Mouse (Mus musculus) bone marrow macrophage, adult 2 months (primary cell): ENCODE measurements around the gene Map7. TPM values are rescaled to one million over a fixed set of nuclear protein-coding genes. Genes with fewer than 3 reads are reported as not detected.

Source experiments
- H3K27ac ChIP-seq: 2 replicates; pipeline ENCODE4 v1.5.1; 2012; ENCODE audit warnings: low read depth, low read length; ENCODE audit not compliant: insufficient read depth
- H3K4me1 ChIP-seq: 2 replicates; pipeline ENCODE4 v1.6.1; 2012; ENCODE audit warnings: low read length; ENCODE audit not compliant: control insufficient read depth, insufficient read depth
- H3K4me3 ChIP-seq: 2 replicates; pipeline ENCODE4 v1.5.1; 2012; ENCODE audit warnings: mild to moderate bottlenecking, low read length, moderate library complexity; ENCODE audit not compliant: insufficient read depth
- CTCF ChIP-seq: IDR thresholded peaks from 2 replicates; pipeline ENCODE4 v1.5.1; 2012; ENCODE audit warnings: low read depth, mild to moderate bottlenecking, low read length, moderate library complexity
- POLR2A ChIP-seq: IDR thresholded peaks from 2 replicates; pipeline ENCODE4 v1.6.1; 2012; ENCODE audit warnings: mild to moderate bottlenecking, low read depth, low read length, borderline replicate concordance
- polyA plus RNA-seq: library from polyadenylated mRNA; stranded (reverse); fragments of >200 nt; gene quantifications from 2 replicates; pipeline ENCODE4 v1.2.4, GENCODE M21; 2012; ENCODE audit not compliant: missing spikeins, insufficient read depth, insufficient read length

Map7 gene
- polyA plus RNA-seq, 1 experiment: not detected

DNA sequence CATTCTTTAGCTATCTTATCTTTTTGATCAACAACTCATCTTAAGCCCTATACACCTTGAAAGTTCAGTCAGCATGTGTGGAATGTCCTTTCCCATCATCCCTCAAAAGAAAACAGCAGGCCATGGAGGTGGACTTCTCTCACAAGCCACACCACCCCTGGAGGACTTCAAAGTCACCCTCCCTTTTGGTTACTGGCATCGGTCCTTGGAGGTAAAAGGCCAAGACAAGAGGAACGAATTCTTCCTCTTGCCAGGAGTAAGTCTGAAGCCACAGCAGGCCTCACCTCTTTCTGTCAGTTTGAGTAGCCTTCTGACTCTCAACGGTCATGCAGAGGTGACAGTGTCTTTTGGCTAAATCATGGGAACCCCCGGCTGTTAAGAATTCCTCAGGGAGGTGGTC lies 36.1 kb downstream of the Map7 start:
- no peak overlapping the region for H3K4me3 ChIP-seq
- no peaks in the 10 kb centered on the region; the same call in 1 of the 2 replicates for H3K4me1 ChIP-seq
- TF ChIP-seq CTCF (no peak), POLR2A (no peak)
- H3K27ac ChIP-seq: no peak overlapping the region

GRCm38 (mm10) chr10:20185264-20185663 lies 37.0 kb downstream of the Map7 start:
- no peaks in the 10 kb centered on the region; the same call in 1 of the 2 replicates for H3K4me1 ChIP-seq
- no peak overlapping the region for H3K27ac ChIP-seq
- no peak for TF ChIP-seq POLR2A
- no peak for TF ChIP-seq CTCF
- no peak overlapping the region for H3K4me3 ChIP-seq

DNA sequence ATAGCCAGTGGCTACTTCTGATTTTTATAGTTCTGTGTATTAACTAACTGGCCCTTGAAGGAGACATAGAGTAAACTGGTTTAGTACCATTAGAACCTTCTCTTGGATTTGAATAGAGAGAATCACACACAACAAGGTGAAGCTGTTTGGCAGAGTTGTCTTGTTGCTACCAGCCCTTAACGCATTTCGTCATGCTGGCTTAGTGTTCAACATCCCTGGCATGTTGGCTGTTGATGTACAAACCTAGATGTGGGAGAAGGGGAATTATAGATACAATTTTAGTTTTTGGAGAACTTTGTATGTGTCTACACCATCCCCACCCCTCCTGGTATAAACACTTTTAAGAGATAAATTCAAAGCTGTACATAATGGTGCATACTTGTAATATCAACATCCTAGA lies 37.5 kb downstream of the Map7 start:
- Histone ChIP-seq H3K27ac (no peak overlapping the region), H3K4me1 (no peaks in the 10 kb centered on the region; the same call in 1 of the 2 replicates), H3K4me3 (no peak overlapping the region)
- TF ChIP-seq CTCF (no peak), POLR2A (no peak)

GRCm38 (mm10) chr10:20186800-20187273 lies 38.6 kb downstream of the Map7 start:
- no peak overlapping the region for H3K27ac ChIP-seq
- no peak overlapping the region for H3K4me3 ChIP-seq
- TF ChIP-seq POLR2A (no peak), CTCF (no peak)
- no peaks in the 10 kb centered on the region; the same call in 1 of the 2 replicates for H3K4me1 ChIP-seq

DNA sequence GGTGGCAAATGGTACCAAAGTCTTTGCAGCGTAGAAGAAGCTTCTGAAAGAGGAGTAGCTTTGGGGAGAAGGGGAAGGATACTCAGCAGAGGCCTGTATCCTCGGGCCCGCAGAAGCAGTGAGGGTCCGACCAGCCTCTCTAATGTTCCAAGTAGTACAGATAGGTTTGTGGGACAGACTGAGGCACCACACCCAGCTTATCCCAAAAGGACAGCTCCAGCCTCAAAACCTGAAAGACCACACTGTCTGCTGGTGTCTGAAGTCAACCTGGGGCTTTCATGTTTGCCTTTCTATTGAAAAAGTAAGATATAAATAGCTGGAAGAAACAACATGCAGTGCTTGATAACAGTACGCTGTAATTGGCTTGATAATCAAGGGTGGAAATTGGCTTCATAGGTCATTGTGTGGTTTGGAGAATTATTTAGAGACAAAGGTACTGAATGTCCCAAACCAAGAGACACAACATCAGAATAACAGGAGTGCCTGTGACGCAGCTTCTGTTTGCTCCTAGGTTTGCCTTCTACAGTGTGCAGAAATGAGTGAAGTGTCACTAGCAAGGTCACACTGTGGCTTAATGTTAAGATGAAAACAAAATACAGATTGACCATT lies 42.0 kb downstream of the Map7 start:
- H3K27ac ChIP-seq: no peak overlapping the region
- H3K4me3 ChIP-seq: no peak overlapping the region
- H3K4me1 ChIP-seq: no peaks in the 10 kb centered on the region; the same call in 1 of the 2 replicates
- TF ChIP-seq POLR2A (no peak), CTCF (no peak)

DNA sequence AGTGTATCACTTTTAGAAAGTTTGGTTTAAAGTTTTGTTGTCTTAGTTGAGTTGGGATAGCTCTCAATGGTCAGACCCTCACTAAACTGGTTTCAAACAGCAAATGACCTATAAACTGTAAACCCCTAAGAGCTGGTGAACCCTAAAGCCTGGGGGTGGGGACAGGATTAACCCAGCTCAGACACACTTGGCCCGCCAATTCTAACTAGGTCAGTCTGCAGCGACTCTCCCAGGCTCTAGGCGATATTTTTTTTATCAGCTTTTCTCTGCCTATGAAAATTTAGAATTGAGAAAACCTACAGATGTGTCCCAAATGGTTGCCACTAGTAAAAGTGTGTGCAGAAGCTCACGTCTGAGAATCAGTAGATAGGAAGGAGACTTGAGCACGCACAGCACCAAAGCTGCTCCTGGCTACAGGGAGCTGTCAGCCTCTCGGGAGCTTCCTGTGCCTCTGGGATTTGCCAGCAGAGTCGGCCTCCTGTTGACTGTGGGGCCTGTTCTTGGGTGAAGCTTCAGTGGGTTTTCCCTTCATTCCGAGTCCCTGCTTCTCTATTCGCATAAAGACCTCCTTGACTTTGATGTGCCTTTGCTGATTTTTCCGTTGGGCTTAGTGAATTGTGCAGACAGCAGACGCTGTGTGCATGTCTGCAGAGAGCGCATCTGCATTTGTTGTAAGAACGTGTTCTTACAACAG lies 46.7 kb downstream of the Map7 start:
- H3K27ac ChIP-seq: no peak overlapping the region
- H3K4me3 ChIP-seq: no peak overlapping the region
- no peaks in the 10 kb centered on the region for H3K4me1 ChIP-seq
- TF ChIP-seq POLR2A (no peak), CTCF (no peak)

GRCm38 (mm10) chr10:20197039-20197438 lies 48.8 kb downstream of the Map7 start:
- no peak for TF ChIP-seq POLR2A
- TF ChIP-seq CTCF: no peak
- H3K4me1 ChIP-seq: no peaks in the 10 kb centered on the region
- H3K4me3 ChIP-seq: no peak overlapping the region
- H3K27ac ChIP-seq: no peak overlapping the region

GRCm38 (mm10) chr10:20198968-20199737 lies 50.9 kb downstream of the Map7 start:
- TF ChIP-seq POLR2A (no peak), CTCF (no peak)
- Histone ChIP-seq H3K27ac (no peak overlapping the region), H3K4me1 (no peaks in the 10 kb centered on the region), H3K4me3 (no peak overlapping the region)

GRCm38 (mm10) chr10:20201236-20201635 lies 53.0 kb downstream of the Map7 start:
- H3K4me1 ChIP-seq: no peaks in the 10 kb centered on the region
- H3K4me3 ChIP-seq: no peak overlapping the region
- no peak overlapping the region for H3K27ac ChIP-seq
- TF ChIP-seq CTCF (no peak), POLR2A (no peak)
